Mouse (Mus musculus): Measurements from ENCODE around the gene Flt3l.
"Not testable (repeated sequence)": the region's sequence is repeated elsewhere in the genome, so short reads cannot be mapped to it uniquely, and the experiment has no call there.

The Flt3l gene

DNA sequence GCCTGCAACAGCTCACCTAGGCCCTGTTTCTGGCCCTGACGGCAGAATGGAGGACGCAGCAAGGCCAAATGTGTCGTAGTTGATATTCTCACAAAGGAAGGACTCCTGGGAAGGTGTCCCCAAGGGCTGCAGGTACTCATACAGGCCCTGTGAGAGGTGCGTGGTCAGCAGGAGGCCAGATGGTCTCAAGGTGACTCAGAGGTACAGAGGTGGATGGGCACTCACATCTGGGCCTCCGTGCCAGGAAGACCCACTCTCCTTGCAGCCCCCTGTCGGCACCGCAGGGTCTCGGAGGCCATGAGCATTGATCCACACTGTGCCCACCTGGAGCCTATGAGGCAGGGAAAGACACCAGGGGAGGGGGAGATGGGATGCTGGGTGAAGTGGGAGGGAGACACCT, 9.2 kb upstream of the Flt3l start:
- no peak for DNase-seq (ENCODE audit: low read depth in 2 of 2, low spot score in 2 of 2)

DNA sequence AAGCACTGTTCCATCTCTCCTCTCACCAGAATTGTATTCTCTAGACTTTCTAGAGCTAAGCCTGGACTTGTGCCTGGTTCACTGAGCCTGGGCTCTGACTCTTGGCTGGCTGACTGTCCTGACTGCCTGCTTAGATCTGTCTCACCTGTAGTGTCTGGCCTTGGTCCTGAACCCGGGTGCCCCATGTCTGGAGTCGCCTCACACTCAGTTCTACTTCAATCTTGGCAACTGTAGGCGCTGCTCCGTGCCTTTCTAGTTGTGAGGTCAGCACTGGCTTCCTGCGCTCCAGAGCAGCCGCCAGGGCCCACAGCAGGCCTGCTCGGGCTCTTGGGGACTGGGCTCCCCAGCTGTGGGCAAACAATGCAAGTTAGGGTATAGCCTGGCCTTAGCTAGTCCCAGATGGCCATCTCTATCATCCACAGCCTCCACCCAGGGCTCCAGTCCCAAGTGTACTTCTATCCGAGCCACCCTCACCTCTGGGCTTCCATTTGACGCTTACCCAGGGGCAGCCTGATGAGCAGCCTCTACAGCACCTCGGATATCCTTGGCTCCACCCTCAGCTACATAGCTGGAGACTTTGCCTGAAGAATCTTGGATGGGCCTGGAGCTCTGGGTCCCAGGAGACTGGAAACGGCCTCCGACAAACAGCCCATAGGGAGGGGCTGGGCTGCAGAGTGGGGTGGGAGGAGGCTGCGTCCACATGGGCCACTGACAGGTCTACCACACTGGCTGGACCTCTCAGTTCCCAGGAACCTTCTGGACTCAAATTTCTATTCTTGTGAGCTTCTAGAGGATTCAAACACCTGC, 8.3 kb upstream of the Flt3l start:
- no peak for DNase-seq (ENCODE audit: low read depth in 2 of 2, low spot score in 2 of 2)

DNA sequence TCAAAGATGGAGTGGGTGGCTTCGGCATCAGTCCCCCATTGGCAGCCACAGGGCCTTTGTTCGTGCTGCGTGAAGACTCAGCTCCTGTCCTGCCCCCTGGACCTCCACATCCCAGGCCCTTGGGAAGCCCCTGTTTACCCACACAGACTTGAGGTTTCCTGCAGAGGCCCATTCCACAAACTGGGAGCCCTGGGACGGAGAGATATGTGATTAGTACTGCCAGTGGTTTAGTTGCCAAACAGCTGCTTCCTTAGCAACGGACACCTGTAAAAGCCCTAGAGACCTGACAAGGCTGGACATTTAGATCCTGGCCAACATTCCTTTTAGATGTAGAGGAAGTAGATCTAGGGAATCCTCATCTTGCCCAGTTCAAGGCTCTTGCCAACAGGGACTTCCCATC, 5.7 kb upstream of the Flt3l start:
- DNase-seq (ENCODE audit: low read depth in 2 of 2, low spot score in 2 of 2): no peak

DNA sequence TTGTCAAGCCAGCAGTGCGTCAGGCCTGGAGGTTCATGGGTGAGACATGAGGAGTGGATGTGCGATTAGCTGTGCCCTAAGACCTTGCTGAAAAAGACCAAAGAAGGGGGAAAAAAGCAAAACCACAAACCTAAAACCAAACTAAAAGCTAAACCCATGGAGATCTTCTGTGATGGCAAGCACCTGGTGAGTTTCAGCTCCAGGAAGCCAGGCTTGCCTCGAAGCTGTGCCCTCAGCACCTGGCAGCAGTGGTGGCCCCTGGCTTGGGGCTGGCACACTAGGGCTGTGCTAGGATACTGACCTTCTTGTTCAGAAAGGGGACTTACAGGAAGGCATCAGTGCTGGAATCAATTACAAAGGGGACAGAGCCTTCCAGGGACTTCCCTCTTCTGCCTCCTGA, 5.1 kb upstream of the Flt3l start:
- no peak for DNase-seq (ENCODE audit: low read depth in 2 of 2, low spot score in 2 of 2)

DNA sequence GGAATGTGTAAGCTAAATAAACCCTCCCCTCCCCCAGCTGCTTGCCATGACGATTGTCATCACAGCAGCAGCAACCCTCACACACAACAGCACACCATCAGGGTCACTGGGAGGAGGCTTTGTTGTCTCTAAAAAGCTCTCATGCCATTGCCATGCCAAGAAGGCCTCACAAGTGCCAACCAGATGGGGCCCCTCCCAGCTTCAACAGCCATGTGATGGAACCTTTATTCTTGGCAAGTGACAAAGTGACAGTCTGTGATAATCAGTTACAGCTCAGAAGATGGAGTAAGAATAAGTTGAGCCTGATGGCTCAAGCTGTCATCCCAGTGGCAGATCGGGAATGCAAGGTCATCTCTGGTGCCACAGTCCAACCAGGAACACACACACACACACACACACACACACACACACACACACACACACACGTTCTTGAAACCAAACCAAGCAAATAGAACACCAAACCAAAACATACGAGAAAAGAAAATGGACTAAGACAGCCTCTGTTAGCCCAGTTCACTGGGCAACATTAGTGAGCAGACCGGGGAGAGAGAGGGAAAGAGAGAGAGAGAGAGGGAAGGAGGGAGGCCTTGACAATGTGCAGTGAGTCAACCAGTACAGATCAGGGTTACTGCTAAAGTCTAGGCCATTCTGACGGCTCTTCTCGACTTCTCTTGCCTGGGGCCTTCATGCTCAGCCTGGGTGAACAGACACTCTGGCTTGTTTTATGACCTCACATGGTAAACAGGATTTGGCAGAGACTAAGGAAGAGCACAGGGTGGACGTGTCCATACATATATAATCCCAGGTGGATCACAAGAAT, 3.9 kb upstream of the Flt3l start:
- no peak for DNase-seq (ENCODE audit: low read depth in 2 of 2, low spot score in 2 of 2)

DNA sequence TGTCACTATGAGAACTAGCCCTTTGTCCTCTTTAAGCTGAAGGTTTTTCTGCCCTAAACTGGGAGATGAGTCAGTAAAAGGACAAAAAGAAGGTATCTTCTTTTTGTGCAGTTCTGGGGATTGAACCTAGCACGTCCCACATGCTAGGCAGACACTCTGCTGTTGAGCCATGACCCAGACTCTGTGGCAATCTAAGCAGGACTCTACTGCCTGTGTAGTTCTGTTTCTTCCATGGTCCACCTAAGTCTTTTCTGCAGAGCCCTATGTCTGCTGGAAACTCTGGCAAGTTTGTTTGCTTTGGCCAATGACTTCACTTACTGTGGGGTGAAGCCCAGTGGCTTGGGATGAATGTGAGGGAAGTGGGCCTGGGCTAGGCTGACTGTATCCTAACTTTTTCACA, 2.2 kb upstream of the Flt3l start:
- no peak for DNase-seq (ENCODE audit: low read depth in 2 of 2, low spot score in 2 of 2)

DNA sequence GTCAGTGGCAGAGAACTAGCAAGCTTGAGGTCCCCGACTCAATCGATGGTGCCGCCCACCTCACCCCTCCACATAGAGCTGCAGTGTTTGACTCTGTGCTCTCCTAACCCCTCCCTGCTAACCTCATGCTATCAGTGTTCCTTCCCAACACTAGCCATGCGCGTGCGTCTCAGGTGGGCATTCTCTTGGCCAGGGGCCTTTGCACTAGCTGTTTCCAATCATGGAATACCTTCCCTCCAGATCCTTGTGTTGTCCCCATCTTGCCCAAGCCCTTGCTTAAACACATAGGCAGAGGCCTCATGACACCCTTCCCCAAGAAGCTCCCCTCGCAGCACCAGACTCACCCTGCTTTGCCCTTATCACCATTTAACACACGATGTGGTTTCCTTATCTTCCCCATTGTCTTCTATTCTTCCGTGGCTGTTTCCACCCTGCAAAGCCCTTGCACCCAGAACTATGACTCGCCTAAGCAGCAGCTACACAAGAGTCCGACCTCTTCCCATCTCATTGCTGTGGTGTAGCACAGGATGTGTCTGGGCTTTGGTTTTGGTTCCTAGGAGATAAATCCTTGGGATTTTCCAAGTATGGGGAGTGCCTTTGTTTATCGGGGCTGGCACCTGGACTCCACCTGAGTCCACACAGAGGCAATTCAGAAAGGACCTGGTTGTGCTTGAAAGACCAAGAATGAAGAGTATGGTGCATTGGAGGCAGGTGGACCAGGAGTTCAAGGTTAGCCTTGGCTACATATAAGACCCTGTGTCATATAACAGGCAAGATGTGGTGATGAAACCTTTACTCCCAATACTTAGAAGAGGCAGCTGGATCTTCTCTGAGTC, 1.2 kb upstream of the Flt3l start:
- DNase-seq (ENCODE audit: low read depth in 2 of 2, low spot score in 2 of 2): no peak

DNA sequence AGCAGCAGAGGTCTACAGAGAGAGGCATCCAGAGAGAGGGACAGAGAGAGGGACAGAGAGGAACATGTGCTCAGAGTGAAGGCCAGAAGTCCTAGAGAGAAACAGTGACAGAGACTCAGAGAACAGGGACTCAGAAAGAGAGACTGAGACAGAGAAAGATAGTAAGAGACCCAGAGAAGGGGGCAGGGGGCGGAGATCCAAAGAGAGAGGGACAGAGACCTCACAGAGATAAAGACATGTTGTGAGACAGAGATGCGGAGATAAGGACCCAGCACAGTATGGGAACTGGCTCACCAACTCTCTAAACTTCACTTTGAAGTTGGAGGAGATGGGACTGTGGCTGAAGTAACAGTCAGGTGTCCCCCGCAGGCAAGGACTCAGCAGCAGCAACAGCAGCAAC, 862 bp downstream of the Flt3l start:
- DNase-seq (ENCODE audit: low read depth in 2 of 2, low spot score in 2 of 2): no peak

DNA sequence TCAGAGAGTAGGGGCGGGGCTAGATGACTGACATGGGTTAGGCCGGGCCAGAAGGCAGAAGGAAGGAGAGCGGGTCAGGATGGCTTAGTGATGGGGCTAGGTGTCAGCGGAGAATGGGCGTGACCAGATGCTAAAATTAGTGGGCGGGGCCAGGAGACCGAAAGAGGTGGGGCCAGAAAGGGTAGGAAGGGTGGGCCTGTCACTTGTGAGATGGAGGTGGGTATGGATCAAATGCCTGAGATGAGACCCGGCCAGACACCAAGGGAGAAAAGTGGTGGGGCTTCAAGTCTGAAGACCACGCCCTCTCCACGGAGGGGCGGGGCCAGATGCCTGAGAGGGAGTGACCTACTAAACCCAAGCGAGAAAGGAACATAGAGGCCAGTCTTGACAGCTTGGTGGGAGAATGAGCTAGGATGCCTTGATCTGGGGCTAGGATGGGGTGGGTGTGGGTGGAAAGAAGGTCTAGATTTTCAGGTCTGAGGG, 1.6 kb downstream of the Flt3l start:
- DNase-seq (ENCODE audit: low read depth in 2 of 2, low spot score in 2 of 2): no peak

DNA sequence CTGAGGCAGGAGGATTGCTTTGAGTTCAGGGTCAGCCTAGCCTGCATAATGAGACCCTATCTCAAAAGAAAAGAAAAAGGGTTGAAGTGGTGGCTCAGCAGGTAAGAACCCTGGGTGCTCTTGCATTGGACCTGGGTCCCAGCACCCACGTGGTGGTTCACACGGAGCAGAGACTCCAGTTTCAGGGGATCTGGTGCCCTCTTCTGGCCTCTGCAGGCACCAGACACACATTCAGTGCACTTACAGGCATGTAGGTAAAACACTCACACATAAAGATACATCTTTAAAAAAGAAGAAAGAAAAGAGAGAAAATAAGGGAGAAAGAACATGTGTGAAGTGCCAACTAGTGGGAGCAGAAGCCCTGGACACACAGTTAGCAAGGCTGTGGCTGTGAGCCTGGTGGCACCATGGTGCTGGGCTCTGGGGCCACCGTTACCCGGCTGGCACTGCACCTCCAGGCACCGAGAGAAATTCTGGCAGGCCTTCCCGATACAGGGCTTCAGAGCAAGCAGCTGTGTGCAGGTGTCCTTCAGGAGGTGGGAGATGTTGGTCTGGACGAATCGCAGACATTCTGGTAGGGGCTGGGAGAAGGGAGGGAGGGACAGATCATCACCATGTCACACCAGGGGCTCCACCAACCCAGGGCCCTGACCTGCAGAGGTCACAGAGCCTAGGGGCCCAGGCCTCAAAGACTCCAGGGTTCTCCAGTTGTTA, 2.6 kb downstream of the Flt3l start:
- no peak for DNase-seq (ENCODE audit: low read depth in 2 of 2, low spot score in 2 of 2)

DNA sequence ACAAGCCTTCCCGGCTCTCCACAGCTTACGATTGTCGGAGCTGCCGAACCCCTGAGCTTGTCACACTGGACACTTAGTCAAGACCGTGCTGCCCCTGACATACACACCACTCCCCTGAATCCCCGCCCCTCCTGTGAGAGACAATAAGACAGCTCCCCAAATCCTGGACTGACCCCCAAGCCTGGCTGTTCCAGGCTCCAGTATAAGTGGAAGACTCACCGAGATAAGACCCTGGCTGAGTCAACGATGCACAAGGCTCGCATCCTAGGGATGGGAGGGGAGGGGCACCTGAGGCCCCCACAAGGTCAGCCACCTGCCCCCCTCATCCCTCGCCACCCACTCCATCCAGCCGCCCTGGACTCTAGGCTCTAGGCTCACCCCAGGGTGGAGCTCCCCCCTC, 4.4 kb downstream of the Flt3l start:
- no peak for DNase-seq (ENCODE audit: low read depth in 2 of 2, low spot score in 2 of 2)

DNA sequence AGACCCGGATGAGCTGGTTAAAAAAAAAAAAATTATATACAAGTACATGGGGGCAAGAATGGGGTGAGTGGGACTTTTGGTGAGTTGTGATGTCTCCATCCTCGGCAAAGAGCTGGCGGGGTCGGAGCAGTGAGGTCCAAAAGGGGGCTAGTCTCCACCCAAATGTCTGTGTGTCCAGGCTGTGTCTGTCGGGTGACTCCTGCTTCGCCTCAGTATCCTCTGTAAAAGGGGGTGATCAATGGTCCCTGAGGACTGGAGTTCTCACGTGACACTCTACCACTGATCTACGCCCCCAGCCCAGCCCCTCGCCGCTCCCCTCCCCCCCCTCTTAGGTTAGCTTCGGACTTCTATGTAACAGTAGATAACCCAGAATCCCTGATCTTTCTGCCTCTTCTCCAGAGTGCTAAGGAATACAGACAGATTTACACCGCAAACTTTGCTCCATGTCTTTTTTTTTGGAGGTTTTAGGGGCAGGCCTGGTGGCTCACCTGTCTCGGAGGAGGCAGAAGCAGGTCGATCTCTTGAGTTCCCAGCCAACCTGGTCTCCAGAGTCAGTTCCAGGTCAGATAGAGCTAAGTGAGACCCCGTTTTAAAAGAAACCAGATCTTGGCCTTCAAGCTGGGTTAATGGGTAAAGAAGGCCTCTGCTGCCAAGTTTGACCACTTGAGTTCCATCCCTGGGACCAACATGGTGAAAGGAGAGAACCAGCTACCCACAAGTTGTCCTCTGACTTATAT, 6.3 kb downstream of the Flt3l start:
- no peak for DNase-seq (ENCODE audit: low read depth in 2 of 2, low spot score in 2 of 2)

DNA sequence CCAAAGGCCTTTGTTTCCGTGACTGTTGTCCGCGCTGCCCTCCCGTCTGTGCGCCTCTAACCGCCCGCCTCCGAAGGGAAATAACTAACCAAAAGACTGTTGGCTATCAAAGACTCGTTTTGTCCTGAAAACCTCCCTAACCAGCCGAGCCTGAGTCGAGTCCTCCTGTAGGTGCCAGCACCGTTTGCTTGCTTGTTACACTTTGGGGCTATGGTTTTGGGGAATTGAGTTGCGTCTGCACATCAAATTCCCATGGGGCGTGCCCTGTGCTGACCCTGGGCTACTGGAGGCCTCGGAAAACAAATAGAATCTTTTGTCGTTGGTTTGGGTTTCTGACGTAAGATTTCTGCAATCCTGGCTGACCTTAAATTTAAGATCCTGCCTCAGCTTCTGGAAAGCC, 6.9 kb downstream of the Flt3l start:
- no peak for DNase-seq (ENCODE audit: low read depth in 2 of 2, low spot score in 2 of 2)

DNA sequence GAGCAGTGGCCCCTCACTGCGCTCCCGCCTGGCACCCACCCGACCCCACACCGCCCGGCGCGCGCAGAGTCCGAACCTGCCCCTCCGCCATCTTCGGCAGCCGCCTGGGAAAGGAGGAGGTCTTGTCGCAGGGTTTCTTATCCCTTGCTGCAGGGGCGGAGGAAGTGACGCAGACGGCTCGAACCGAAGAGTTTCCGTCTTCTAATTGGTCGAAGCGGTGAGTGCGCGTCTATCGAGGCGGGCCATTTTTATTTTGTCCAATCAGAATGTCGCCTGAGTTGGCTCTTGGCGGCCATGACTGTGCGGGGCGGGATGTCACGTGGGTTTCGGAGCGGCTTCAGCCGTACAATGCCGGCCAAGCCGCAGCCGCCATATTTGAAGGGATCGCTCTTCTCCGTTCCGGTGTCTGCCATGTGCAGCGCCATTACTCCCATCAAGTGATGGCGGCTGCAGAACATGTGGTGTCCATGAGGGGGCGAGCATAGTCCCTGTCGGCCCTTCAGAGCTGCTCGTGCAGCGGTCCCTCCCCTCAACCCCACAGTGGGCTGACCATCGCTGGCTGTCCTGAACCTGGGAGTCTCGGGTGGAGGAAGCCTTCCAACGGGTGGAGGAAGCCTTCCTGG, 7.5 kb downstream of the Flt3l start, which contains the start of gene Rpl13a:
Gene Rpl13a (minus strand): TSS at position 138 of the 623 bp plus-strand sequence.
- peak; percentile 97 for DNase-seq (ENCODE audit: low read depth in 2 of 2, low spot score in 2 of 2)

DNA sequence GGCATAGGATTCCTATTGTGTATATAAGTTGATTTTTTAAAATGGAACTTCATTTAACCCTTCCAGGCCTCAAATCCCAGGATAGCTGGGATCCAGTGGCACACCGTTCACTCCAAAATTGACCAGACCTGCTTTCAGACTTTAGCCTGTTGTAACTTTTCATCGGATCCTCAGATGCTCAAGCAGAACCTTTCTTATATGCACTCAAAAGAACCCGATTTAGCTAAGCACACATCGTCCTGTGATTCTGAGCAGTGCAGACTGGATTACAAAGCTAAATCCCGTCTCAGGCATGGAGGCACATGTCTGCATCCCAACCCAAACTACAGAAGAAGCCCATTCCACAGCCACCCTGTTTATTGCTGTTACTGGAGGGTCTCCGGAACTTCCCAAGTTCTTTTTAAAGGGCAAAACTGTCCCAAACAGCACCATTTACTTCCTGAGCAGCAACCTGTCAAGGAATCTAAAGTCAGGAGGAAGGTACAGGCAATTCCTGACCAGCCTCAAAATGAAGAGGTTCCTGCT, 8.5 kb downstream of the Flt3l start:
- no peak for DNase-seq (ENCODE audit: low read depth in 2 of 2, low spot score in 2 of 2)

DNA sequence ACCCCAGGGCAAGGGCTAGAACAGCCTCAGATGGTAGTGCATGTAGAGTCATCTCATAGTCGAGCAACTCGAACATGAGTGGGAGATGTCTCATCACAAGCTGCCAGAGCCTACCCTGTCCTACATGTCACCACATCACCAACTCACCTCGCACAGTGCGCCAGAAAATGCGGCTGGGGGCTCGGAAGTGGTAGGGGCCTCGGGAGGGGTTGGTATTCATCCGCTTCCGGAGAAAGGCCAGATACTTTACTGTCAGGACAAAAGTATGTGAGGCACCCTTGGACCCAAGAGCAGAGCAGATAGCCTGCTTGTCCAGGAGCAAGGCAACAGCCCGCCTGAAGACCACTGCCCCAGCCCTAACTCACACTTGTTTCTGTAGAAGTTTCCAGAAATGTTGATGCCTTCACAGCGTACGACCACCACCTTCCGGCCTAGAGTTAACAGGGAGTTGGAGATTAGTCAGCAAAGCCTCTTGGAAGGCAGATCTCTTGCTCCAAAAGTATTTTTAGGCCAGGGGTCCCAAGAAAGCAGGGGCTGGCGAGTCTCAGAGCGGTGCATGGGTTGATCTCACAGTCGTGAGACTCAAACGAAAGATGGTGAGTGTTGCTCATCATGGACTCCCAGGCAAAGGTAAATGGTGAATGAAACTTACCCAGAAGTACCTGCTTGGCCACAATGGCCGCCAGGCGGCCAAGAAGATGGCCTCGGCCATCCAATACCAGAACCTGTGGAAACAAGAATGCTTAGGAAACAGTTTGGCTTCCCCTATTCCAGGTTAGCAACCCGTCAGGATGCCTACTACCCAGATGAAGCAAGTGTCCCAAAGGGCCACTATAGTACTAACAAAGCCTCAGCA, 9.2 kb downstream of the Flt3l start:
- no peak for DNase-seq (ENCODE audit: low read depth in 2 of 2, low spot score in 2 of 2)

DNA sequence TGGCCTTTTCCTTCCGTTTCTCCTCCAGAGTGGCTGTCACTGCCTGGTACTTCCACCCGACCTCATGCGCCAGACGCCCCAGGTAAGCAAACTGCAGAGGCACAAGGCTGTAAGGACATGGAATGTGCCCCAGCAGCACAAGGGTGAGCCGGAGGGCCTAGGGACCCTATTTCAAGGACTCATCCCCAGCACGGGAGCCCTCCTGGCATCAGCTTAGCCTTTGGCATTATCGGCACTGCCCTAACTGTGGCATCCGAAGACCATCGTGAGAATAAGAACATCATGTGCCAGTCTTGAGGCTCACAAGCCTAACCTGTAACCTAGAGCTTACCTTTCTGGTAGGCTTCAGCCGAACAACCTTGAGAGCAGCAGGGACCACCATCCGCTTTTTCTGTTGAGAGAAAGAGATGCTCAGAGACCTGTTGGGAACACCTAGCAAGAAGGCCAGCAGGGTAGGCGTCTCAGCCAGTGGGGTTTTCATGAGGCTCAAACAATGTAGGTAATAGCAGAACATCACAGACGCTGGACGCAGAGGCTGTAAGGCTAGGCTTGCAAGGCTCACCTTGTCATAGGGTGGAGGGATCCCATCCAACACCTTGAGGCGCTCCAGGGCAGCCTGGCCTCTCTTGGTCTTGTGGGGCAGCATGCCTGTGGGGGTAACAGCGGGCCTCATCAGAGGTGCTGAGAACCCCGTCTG, 9.9 kb downstream of the Flt3l start:
- no peak for DNase-seq (ENCODE audit: low read depth in 2 of 2, low spot score in 2 of 2)

DNA sequence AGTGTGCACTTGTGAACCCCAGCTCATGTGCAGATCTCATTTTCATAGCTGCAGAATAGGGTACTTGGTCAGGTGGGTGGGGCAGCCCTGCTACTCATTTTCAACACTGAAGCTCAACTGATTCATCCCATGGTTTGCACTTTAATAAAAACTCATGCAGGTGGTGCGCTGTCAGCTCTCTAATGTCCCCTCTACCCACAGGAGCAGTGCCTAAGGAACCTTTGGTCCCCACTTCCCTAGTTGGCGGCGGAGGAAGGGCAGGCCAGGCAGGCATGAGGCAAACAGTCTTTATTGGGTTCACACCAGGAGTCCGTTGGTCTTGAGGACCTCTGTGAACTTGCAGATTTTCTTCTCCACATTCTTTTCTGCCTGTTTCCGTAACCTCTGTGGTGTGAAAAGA, 10.6 kb downstream of the Flt3l start:
- DNase-seq (ENCODE audit: low read depth in 2 of 2, low spot score in 2 of 2): not testable (repeated sequence)

Measured in CD8-positive naive resting alpha-beta T cell, adult 2 months (primary cell).